Mouse (Mus musculus) heart, adult 2 months (tissue): Measurements from ENCODE around the gene Ubac2.

Experiments
- CTCF ChIP-seq: fragments of 200-600 bp; IDR thresholded peaks from 2 replicates; pipeline ENCODE4 v1.8.1; 2022; ENCODE audit warnings: antibody characterized with exemption, mild to moderate bottlenecking, moderate library complexity
- EP300 ChIP-seq: fragments of 200-500 bp; IDR thresholded peaks from 2 replicates; pipeline ENCODE4 v1.6.1; 2011; ENCODE audit warnings: low read depth, low read length, control low read depth; ENCODE audit not compliant: insufficient read depth
- POLR2A ChIP-seq: fragments of 200-500 bp; IDR thresholded peaks from 2 replicates; pipeline ENCODE4 v1.6.1; 2011; ENCODE audit warnings: mild to moderate bottlenecking, low read depth, low read length, control low read depth; ENCODE audit not compliant: insufficient read depth

DNA sequence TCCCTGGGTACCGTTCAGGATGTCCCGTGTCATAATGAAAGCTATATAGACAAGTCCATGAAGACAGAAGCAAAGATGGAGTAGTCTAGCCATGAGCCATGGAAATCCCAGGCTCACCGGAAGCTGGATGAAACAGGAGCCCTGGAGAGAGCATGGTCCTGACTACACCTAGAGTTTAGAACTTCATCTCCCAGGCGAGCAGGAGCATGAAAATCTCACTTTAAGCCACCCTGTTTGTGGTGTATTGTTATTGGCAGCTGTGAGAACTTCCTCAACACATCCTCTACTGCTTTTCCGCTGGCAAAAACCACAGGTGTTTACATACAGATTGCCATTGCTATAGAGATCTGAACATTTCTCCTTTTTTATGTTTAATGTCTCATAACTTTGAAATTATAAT lies 185.2 kb downstream of the Ubac2 start:
- TF ChIP-seq EP300 (no peak), CTCF (no peak), POLR2A (no peak)
